Mouse (Mus musculus): ENCODE measurements around the gene Olfr1381.

DNA sequence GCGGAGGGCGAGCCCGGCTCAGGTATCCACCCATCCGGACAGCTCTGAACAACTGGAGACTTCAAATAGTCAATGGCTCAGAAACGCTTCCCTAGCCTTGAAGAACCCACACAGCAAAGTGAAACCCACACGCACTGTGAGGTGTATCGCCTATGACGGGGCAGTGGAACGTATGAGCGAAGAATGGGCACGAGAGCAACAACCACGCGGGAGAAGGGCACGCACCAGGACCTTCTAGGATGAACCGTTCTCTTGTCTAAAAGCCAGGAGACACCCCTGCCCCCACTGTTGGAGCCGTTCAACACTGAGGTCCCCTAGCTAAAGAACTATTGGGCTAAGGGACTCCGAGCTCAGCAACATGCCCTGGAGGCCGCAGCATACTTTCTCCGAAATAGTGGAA is 47.0 kb downstream of the Olfr1381 start:
- TF ChIP-seq GATA1 (IDR thresholded peaks at IDR 0.05; ENCODE audit: low read length) (no peak), TAL1 (IDR thresholded peaks at IDR 0.05; ENCODE audit: low read length) (no peak)

Data from erythroblast, embryonic 14.5 days (primary cell).